ENCODE assay signal across 9 mouse cellular contexts in the genomic region with DNA sequence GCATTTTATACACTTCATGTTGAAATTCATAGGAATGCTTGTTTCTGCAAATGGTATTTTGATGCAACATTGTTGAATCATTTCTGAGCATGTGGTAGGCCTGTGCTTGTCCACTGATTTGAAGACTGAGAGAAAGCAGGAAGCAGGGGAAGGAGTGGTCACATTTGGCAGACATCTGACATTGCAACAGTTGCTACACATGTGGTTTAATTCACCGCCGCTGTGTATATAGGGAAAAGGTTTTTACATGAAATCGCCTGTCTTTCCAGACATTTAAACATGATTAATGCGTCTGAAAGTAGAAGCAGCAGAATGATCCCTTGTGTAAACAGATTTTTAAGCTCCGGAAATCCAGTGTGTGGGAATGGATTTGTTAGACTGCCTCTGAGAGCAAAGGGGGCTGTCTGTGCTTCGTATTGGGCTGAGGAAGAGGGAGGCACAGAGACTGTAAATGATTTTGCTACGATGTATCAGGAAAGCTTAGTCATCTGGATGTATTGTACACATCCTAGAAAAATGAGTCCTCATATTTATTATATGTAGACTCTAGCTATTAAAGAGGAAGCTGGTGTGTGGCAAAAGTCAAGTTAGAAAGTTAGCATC. TPM values are rescaled to one million over a fixed set of nuclear protein-coding genes. Genes with fewer than 3 reads are reported as not detected.
DNase-seq lines count a peak whose midpoint lies in the region; ATAC-seq and TF ChIP-seq lines count a peak whose summit lies in the region.
"Had no signal": no experiment of that assay in that cellular context is flagged by ENCODE, and none has a peak within 500 bp of the region (broad histone marks: within the 10 kb centered on the region; RNA-seq: fewer than 3 reads in every experiment).

No protein-coding gene starts in this region.

- TF ChIP-seq POLR2A in thymus, adult 2 months (IDR thresholded peaks at IDR 0.05; ENCODE audit: control insufficient read depth, extremely low read depth, insufficient read depth, low read length, poor library complexity), result no peak

- TF ChIP-seq CTCF in lung, postnatal 0 days (IDR thresholded peaks at IDR 0.05), result no peak
- no peak for TF ChIP-seq CTCF in thymus, adult 2 months (IDR thresholded peaks at IDR 0.05; ENCODE audit: borderline replicate concordance, control insufficient read depth, extremely low read depth, insufficient read depth, low read length, poor library complexity)

- no peaks in the 10 kb centered on the region for H3K27me3 ChIP-seq in embryonic facial prominence, embryonic 12.5 days
- H3K27me3 ChIP-seq in lung, postnatal 0 days (replicated peaks; ENCODE audit: insufficient read depth, low read length), result no peaks in the 10 kb centered on the region
- no peaks in the 10 kb centered on the region for H3K27me3 ChIP-seq in thymus, adult 2 months (ENCODE audit: control insufficient read depth, insufficient read depth, low read length)
- H3K27me3 ChIP-seq: heart, embryonic 13.5 days had no signal

- no peaks in the 10 kb centered on the region for H3K36me3 ChIP-seq in embryonic facial prominence, embryonic 12.5 days
- H3K36me3 ChIP-seq in lung, postnatal 0 days (ENCODE audit: insufficient read depth, low read length), result no peaks in the 10 kb centered on the region
- no peaks in the 10 kb centered on the region for H3K36me3 ChIP-seq in thymus, adult 2 months (ENCODE audit: control insufficient read depth, insufficient read depth, low read length)
- H3K36me3 ChIP-seq: heart, embryonic 13.5 days had no signal

- H3K4me3 ChIP-seq in embryonic facial prominence, embryonic 12.5 days, result no peak overlapping the region
- H3K4me3 ChIP-seq in lung, postnatal 0 days (ENCODE audit: low read depth, low read length), result no peak overlapping the region
- no peak overlapping the region for H3K4me3 ChIP-seq in thymus, adult 2 months (ENCODE audit: control insufficient read depth, insufficient read depth, low read length)
- H3K4me3 ChIP-seq: heart, embryonic 13.5 days had no signal

- no peak overlapping the region for H3K4me2 ChIP-seq in embryonic facial prominence, embryonic 12.5 days (replicated peaks)
- H3K4me2 ChIP-seq in lung, postnatal 0 days (replicated peaks; ENCODE audit: low read depth, low read length), result no peak overlapping the region
- H3K4me2 ChIP-seq: heart, embryonic 13.5 days had no signal

- H3K9me3 ChIP-seq in embryonic facial prominence, embryonic 12.5 days, result no peaks in the 10 kb centered on the region
- H3K9me3 ChIP-seq in lung, postnatal 0 days (ENCODE audit: low read length), result no peaks in the 10 kb centered on the region
- H3K9me3 ChIP-seq: heart, embryonic 13.5 days had no signal

- no peak for ATAC-seq in embryonic facial prominence, embryonic 12.5 days (ENCODE audit: insufficient number of reproducible peaks, insufficient read depth, low FRiP score, low TSS enrichment)
- ATAC-seq in lung, postnatal 0 days, result peak; percentile 96

- peak overlapping the region; percentile 43; the same call in 1 of the 2 replicates for H3K27ac ChIP-seq in embryonic facial prominence, embryonic 12.5 days
- H3K27ac ChIP-seq in lung, postnatal 0 days (ENCODE audit: low read length), result no peak overlapping the region
- no peak overlapping the region for H3K27ac ChIP-seq in thymus, adult 2 months (ENCODE audit: control insufficient read depth, insufficient read depth, low read length)
- H3K27ac ChIP-seq: heart, embryonic 13.5 days had no signal

- WGBS in embryonic facial prominence, embryonic 12.5 days, result 32% methylated on average over 7 of the region's 7 CpGs
- 22% methylated on average over 7 of the region's 7 CpGs for WGBS in lung, postnatal 0 days
- 70% methylated on average over 7 of the region's 7 CpGs for WGBS in thymus, adult 2 months

- no peaks in the 10 kb centered on the region for H3K4me1 ChIP-seq in embryonic facial prominence, embryonic 12.5 days
- no peaks in the 10 kb centered on the region for H3K4me1 ChIP-seq in lung, postnatal 0 days (ENCODE audit: insufficient read depth, low read depth, low read length)
- H3K4me1 ChIP-seq in thymus, adult 2 months (replicated peaks; ENCODE audit: control insufficient read depth, insufficient read depth, low read length), result no peaks in the 10 kb centered on the region
- H3K4me1 ChIP-seq: heart, embryonic 13.5 days had no signal

- DNase-seq in heart, adult 18-20 months, result peak; percentile 30 to 52
- DNase-seq in heart, postnatal 4 days, result no peak
- peak; percentile 30 for DNase-seq in 3134 (ENCODE audit: extremely low read depth, insufficient read length, low spot score)
- DNase-seq in lung, postnatal 0 days (ENCODE audit: low spot score), result peak; percentile 94
- DNase-seq in thymus, adult 2 months, result no peak
- no peak for DNase-seq in spleen, postnatal 14 days (ENCODE audit: low spot score in 2 of 2)
- no peak for DNase-seq in MN1 (ENCODE audit: low spot score)

- TF ChIP-seq EP300 in lung, postnatal 0 days (IDR thresholded peaks at IDR 0.05), result 0 out of 2 replicates have a peak, but pooled peaks have one; percentile 43

- H3K9ac ChIP-seq in embryonic facial prominence, embryonic 12.5 days, result no peak overlapping the region
- no peak overlapping the region for H3K9ac ChIP-seq in lung, postnatal 0 days (replicated peaks; ENCODE audit: low read depth)
- H3K9ac ChIP-seq: heart, embryonic 13.5 days had no signal

RNA-seq across cellular contexts. Expression of a gene that starts 24.6 kb away (rescaled TPM):
- 1 to 10 TPM; 1.3 to 1.4 TPM for total RNA-seq in heart, adult 18-20 months (2021)
- under 1 TPM in 1 of 2 experiments, not detected in 1; 0.60 TPM for total RNA-seq in heart, postnatal 4 days (2021)
- polyA plus RNA-seq in embryonic facial prominence, embryonic 12.5 days (2016; fragmentation: Nextera tagmentation; extraction: Ambion mirVana), result not detected in 2 replicates
- 0.25 TPM in 1 of 2 replicates, not detected in the other for polyA plus RNA-seq in lung, postnatal 0 days (2015; fragmentation: Nextera tagmentation; extraction: Ambion mirVana)
- polyA plus RNA-seq in thymus, adult 2 months (2012; rRNA removed), result 14.9 and 23.5 TPM in 2 replicates
- polyA plus RNA-seq: heart, embryonic 13.5 days had no signal

RNA-seq across cellular contexts. Expression of a gene that starts 37.9 kb away (rescaled TPM):
- total RNA-seq in heart, adult 18-20 months (2021), result under 1 TPM in 1 of 2 experiments, not detected in 1; 0.84 TPM
- total RNA-seq in heart, postnatal 4 days (2021), result under 1 TPM in 1 of 2 experiments, not detected in 1; 0.86 TPM
- polyA plus RNA-seq in embryonic facial prominence, embryonic 12.5 days (2016; fragmentation: Nextera tagmentation; extraction: Ambion mirVana), result 1.7 and 1.9 TPM in 2 replicates
- polyA plus RNA-seq in lung, postnatal 0 days (2015; fragmentation: Nextera tagmentation; extraction: Ambion mirVana), result 12.9 and 23.0 TPM in 2 replicates
- 5.4 and 10.5 TPM in 2 replicates for polyA plus RNA-seq in thymus, adult 2 months (2012; rRNA removed)

Comparison
In these comparisons a context has a peak if more than half of its experiments do, and no peak if none do; other contexts are left out.
1. DNase-seq: peak in heart, adult 18-20 months (2 of 2), 3134 (single experiment) and lung, postnatal 0 days (single experiment); none in heart, postnatal 4 days (single experiment), thymus, adult 2 months (single experiment), spleen, postnatal 14 days (0 of 2) and MN1 (single experiment).
2. RNA of a gene that starts 24.6 kb away (polyA plus RNA-seq): 14.9 to 23.5 TPM in thymus, adult 2 months; 0.25 TPM in lung, postnatal 0 days and not detected in embryonic facial prominence, embryonic 12.5 days; every median in the first group is over 10 times any median in the second.